Mouse (Mus musculus): Measurements from ENCODE around the gene Phka2. TPM values are rescaled to one million over a fixed set of nuclear protein-coding genes. Genes with fewer than 3 reads are reported as not detected.

Gene Phka2
- polyA plus RNA-seq, 1 experiment = 8.2 TPM

GRCm38 (mm10) chrX:160585110-160585509, 83.1 kb downstream of the Phka2 start:
- H3K27me3 ChIP-seq (ENCODE audit: control insufficient read depth, insufficient read depth, insufficient read length) = no peaks in the 10 kb centered on the region
- H3K79me2 ChIP-seq (ENCODE audit: control insufficient read depth, insufficient read depth) = no peaks in the 10 kb centered on the region
- no peaks in the 10 kb centered on the region for H3K79me3 ChIP-seq (ENCODE audit: low read depth)
- no peak overlapping the region for H3K4me3 ChIP-seq (ENCODE audit: insufficient read depth, poor library complexity, severe bottlenecking)
- H3K36me3 ChIP-seq (ENCODE audit: control insufficient read depth, insufficient read depth) = no peaks in the 10 kb centered on the region
- TF ChIP-seq MAX (IDR thresholded peaks at IDR 0.05) = no peak
- no peak for TF ChIP-seq MYOD1 (IDR thresholded peaks at IDR 0.05; ENCODE audit: control insufficient read depth, insufficient read length, low read depth)
- no peak for TF ChIP-seq USF1 (IDR thresholded peaks at IDR 0.05; ENCODE audit: low read depth)
- no peak for TF ChIP-seq MYOG (IDR thresholded peaks at IDR 0.05; ENCODE audit: control insufficient read depth, extremely low read depth, insufficient read length)
- no peak for TF ChIP-seq FOSL1 (IDR thresholded peaks at IDR 0.05; ENCODE audit: insufficient read depth, low read length, poor library complexity, severe bottlenecking)
- TF ChIP-seq CEBPB (IDR thresholded peaks at IDR 0.05; ENCODE audit: low read depth) = no peak
- TF ChIP-seq CTCF (IDR thresholded peaks at IDR 0.05; ENCODE audit: control insufficient read depth, insufficient read depth, insufficient read length) = no peak
- no peak overlapping the region for H3ac ChIP-seq (ENCODE audit: control insufficient read depth, insufficient read length, low read depth)

DNA sequence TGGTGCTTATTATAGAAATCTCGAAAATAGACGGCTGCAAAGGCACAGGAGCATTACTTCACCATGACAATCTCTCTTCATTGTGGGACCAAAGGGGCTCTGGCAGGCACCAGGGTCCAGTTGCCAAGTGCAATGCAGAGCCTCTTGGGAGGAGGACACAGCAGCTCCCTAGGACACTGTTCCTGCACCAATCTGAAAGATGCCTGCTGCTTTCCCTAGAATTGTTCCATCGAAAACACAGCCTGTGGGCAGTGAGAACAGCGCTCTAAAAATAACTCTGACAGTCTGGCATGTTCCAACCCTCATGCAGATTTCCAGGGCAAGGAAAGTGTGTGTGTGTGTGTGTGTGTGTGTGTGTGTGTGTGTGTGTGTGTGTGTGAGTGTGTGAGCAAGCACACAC, 86.6 kb downstream of the Phka2 start:
- TF ChIP-seq USF1 (IDR thresholded peaks at IDR 0.05; ENCODE audit: low read depth) (no peak), CEBPB (IDR thresholded peaks at IDR 0.05; ENCODE audit: low read depth) (no peak), CTCF (IDR thresholded peaks at IDR 0.05; ENCODE audit: control insufficient read depth, insufficient read depth, insufficient read length) (no peak), FOSL1 (IDR thresholded peaks at IDR 0.05; ENCODE audit: insufficient read depth, low read length, poor library complexity, severe bottlenecking) (no peak), MAX (IDR thresholded peaks at IDR 0.05) (no peak)
- Histone ChIP-seq H3K27me3 (ENCODE audit: control insufficient read depth, insufficient read depth, insufficient read length) (no peaks in the 10 kb centered on the region), H3K36me3 (ENCODE audit: control insufficient read depth, insufficient read depth) (no peaks in the 10 kb centered on the region), H3ac (ENCODE audit: control insufficient read depth, insufficient read length, low read depth) (no peak overlapping the region), H3K79me2 (ENCODE audit: control insufficient read depth, insufficient read depth) (no peaks in the 10 kb centered on the region), H3K79me3 (ENCODE audit: low read depth) (no peaks in the 10 kb centered on the region), H3K4me3 (ENCODE audit: insufficient read depth, poor library complexity, severe bottlenecking) (no peak overlapping the region)

- no peak for TF ChIP-seq MYOG (IDR thresholded peaks at IDR 0.05; ENCODE audit: control insufficient read depth, extremely low read depth, insufficient read length)
- TF ChIP-seq CTCF (IDR thresholded peaks at IDR 0.05; ENCODE audit: control insufficient read depth, insufficient read depth, insufficient read length) = no peak
- no peak for TF ChIP-seq FOSL1 (IDR thresholded peaks at IDR 0.05; ENCODE audit: insufficient read depth, low read length, poor library complexity, severe bottlenecking)
- no peak for TF ChIP-seq CEBPB (IDR thresholded peaks at IDR 0.05; ENCODE audit: low read depth)
- TF ChIP-seq MYOD1 (IDR thresholded peaks at IDR 0.05; ENCODE audit: control insufficient read depth, insufficient read length, low read depth) = no peak
- TF ChIP-seq USF1 (IDR thresholded peaks at IDR 0.05; ENCODE audit: low read depth) = no peak
- no peak for TF ChIP-seq MAX (IDR thresholded peaks at IDR 0.05)
- no peaks in the 10 kb centered on the region for H3K79me2 ChIP-seq (ENCODE audit: control insufficient read depth, insufficient read depth)
- no peaks in the 10 kb centered on the region for H3K36me3 ChIP-seq (ENCODE audit: control insufficient read depth, insufficient read depth)
- no peak overlapping the region for H3K4me3 ChIP-seq (ENCODE audit: insufficient read depth, poor library complexity, severe bottlenecking)
- H3K79me3 ChIP-seq (ENCODE audit: low read depth) = no peaks in the 10 kb centered on the region
- no peaks in the 10 kb centered on the region for H3K27me3 ChIP-seq (ENCODE audit: control insufficient read depth, insufficient read depth, insufficient read length)
- no peak overlapping the region for H3ac ChIP-seq (ENCODE audit: control insufficient read depth, insufficient read length, low read depth)
Observed at GRCm38 (mm10) chrX:160590147-160590546, 88.2 kb downstream of the Phka2 start.

DNA sequence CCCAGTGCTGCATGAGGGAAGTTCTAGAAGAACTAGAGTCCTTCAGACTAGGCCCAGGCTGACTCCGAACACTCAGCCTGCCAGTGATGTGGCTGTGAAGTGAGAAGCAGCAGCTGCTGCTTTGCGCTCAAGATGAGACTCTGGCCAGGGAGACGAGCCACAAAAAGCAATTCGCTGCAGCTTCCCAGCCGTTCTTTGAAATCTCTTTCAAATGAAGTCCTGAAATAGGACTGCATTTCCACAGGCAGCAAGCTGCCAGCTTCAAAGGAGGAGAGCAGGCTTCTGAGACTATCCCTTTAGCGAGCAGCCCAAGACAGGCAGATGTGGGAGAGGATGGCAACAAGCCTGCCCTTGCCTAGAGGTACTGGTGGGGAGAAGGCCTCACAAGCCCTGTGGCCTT, 91.0 kb downstream of the Phka2 start:
- Histone ChIP-seq H3ac (ENCODE audit: control insufficient read depth, insufficient read length, low read depth) (no peak overlapping the region), H3K79me2 (ENCODE audit: control insufficient read depth, insufficient read depth) (no peaks in the 10 kb centered on the region), H3K27me3 (ENCODE audit: control insufficient read depth, insufficient read depth, insufficient read length) (no peaks in the 10 kb centered on the region), H3K79me3 (ENCODE audit: low read depth) (no peaks in the 10 kb centered on the region), H3K4me3 (ENCODE audit: insufficient read depth, poor library complexity, severe bottlenecking) (no peak overlapping the region), H3K36me3 (ENCODE audit: control insufficient read depth, insufficient read depth) (no peaks in the 10 kb centered on the region)
- TF ChIP-seq MYOD1 (IDR thresholded peaks at IDR 0.05; ENCODE audit: control insufficient read depth, insufficient read length, low read depth) (no peak), USF1 (IDR thresholded peaks at IDR 0.05; ENCODE audit: low read depth) (no peak), FOSL1 (IDR thresholded peaks at IDR 0.05; ENCODE audit: insufficient read depth, low read length, poor library complexity, severe bottlenecking) (no peak), CEBPB (IDR thresholded peaks at IDR 0.05; ENCODE audit: low read depth) (no peak), MYOG (IDR thresholded peaks at IDR 0.05; ENCODE audit: control insufficient read depth, extremely low read depth, insufficient read length) (no peak), CTCF (IDR thresholded peaks at IDR 0.05; ENCODE audit: control insufficient read depth, insufficient read depth, insufficient read length) (no peak), MAX (IDR thresholded peaks at IDR 0.05) (no peak)

- Histone ChIP-seq H3K36me3 (ENCODE audit: control insufficient read depth, insufficient read depth) (no peaks in the 10 kb centered on the region), H3K79me3 (ENCODE audit: low read depth) (no peaks in the 10 kb centered on the region), H3K4me3 (ENCODE audit: insufficient read depth, poor library complexity, severe bottlenecking) (no peak overlapping the region), H3ac (ENCODE audit: control insufficient read depth, insufficient read length, low read depth) (no peak overlapping the region), H3K79me2 (ENCODE audit: control insufficient read depth, insufficient read depth) (no peaks in the 10 kb centered on the region), H3K27me3 (ENCODE audit: control insufficient read depth, insufficient read depth, insufficient read length) (no peaks in the 10 kb centered on the region)
- TF ChIP-seq CEBPB (IDR thresholded peaks at IDR 0.05; ENCODE audit: low read depth) (no peak), MAX (IDR thresholded peaks at IDR 0.05) (no peak)
Observed at GRCm38 (mm10) chrX:160598055-160598454, 96.1 kb downstream of the Phka2 start.

- Histone ChIP-seq H3K27me3 (ENCODE audit: control insufficient read depth, insufficient read depth, insufficient read length) (no peaks in the 10 kb centered on the region), H3K79me2 (ENCODE audit: control insufficient read depth, insufficient read depth) (no peaks in the 10 kb centered on the region), H3K79me3 (ENCODE audit: low read depth) (no peaks in the 10 kb centered on the region), H3K4me3 (ENCODE audit: insufficient read depth, poor library complexity, severe bottlenecking) (no peak overlapping the region), H3K36me3 (ENCODE audit: control insufficient read depth, insufficient read depth) (no peaks in the 10 kb centered on the region), H3ac (ENCODE audit: control insufficient read depth, insufficient read length, low read depth) (no peak overlapping the region)
- TF ChIP-seq FOSL1 (IDR thresholded peaks at IDR 0.05; ENCODE audit: insufficient read depth, low read length, poor library complexity, severe bottlenecking) (no peak), MYOD1 (IDR thresholded peaks at IDR 0.05; ENCODE audit: control insufficient read depth, insufficient read length, low read depth) (peak; percentile 46)
Observed at GRCm38 (mm10) chrX:160598562-160599458, 96.8 kb downstream of the Phka2 start.
